Mouse (Mus musculus): ENCODE data around the gene Pde4a.
A peak's percentile ranks its signal among the peaks of the same experiment; 100 is the strongest.

Gene Pde4a

GRCm38 (mm10) chr9:21165041-21165951 lies at the start of gene Pde4a:
Pde4a (plus strand) TSS chr9:21165714.
- DNase-seq: peak in 1 of 2 experiments; percentile 51

- no peak for DNase-seq
These were observed 48.4 kb upstream of the Pde4a start for GRCm38 (mm10) chr9:21117073-21117472.

GRCm38 (mm10) chr9:21121483-21121882 lies 44.0 kb upstream of the Pde4a start:
- DNase-seq: peak; percentile 28 to 42

GRCm38 (mm10) chr9:21124837-21125236 lies 40.7 kb upstream of the Pde4a start:
- DNase-seq: no peak

- no peak for DNase-seq
These were observed 39.8 kb upstream of the Pde4a start for GRCm38 (mm10) chr9:21125502-21126258.

GRCm38 (mm10) chr9:21126259-21126627 lies 39.3 kb upstream of the Pde4a start:
- no peak for DNase-seq

- peak; percentile 92 to 97 for DNase-seq
These were observed 34.2 kb upstream of the Pde4a start, which contains the start of gene Tyk2 for GRCm38 (mm10) chr9:21131059-21131956. Tyk2 (minus strand) TSS chr9:21131243.

- peak; percentile 37 to 71 for DNase-seq
These were observed 33.3 kb upstream of the Pde4a start for GRCm38 (mm10) chr9:21132102-21132775.

GRCm38 (mm10) chr9:21133064-21133707 lies 32.3 kb upstream of the Pde4a start:
- DNase-seq: no peak

GRCm38 (mm10) chr9:21134595-21135328 lies 30.8 kb upstream of the Pde4a start:
- DNase-seq: peak; percentile 59 to 67

GRCm38 (mm10) chr9:21135329-21135890 lies 30.1 kb upstream of the Pde4a start:
- DNase-seq: no peak

- DNase-seq: no peak
These were observed 29.6 kb upstream of the Pde4a start for GRCm38 (mm10) chr9:21135941-21136381.

- DNase-seq: peak; percentile 37 to 45
These were observed 29.1 kb upstream of the Pde4a start for GRCm38 (mm10) chr9:21136401-21136800.

GRCm38 (mm10) chr9:21137229-21137628 lies 28.3 kb upstream of the Pde4a start:
- peak; percentile 71 to 85 for DNase-seq

- no peak for DNase-seq
These were observed 27.1 kb upstream of the Pde4a start for GRCm38 (mm10) chr9:21138386-21138785.

- DNase-seq: no peak
These were observed 23.6 kb upstream of the Pde4a start for GRCm38 (mm10) chr9:21141922-21142321.

GRCm38 (mm10) chr9:21144361-21144760 lies 21.2 kb upstream of the Pde4a start:
- no peak for DNase-seq

GRCm38 (mm10) chr9:21145431-21145830 lies 20.1 kb upstream of the Pde4a start:
- DNase-seq: no peak

- DNase-seq: peak; percentile 40 to 71
These were observed 18.8 kb upstream of the Pde4a start for GRCm38 (mm10) chr9:21146722-21147121.

GRCm38 (mm10) chr9:21148427-21148826 lies 17.1 kb upstream of the Pde4a start:
- no peak for DNase-seq

Measured in kidney, postnatal 36 days (tissue).